Mouse (Mus musculus): ENCODE data around the gene 2310022A10Rik.
"Not testable (repeated sequence)": the region's sequence is repeated elsewhere in the genome, so short reads cannot be mapped to it uniquely, and the experiment has no call there.

The 2310022A10Rik gene

GRCm38 (mm10) chr7:27621028-27621427, 68.0 kb downstream of the 2310022A10Rik start:
- no peak for DNase-seq

- no peak for DNase-seq
Measured at GRCm38 (mm10) chr7:27622234-27622633, 69.2 kb downstream of the 2310022A10Rik start.

- DNase-seq = no peak
Measured at GRCm38 (mm10) chr7:27624967-27625366, 71.9 kb downstream of the 2310022A10Rik start.

GRCm38 (mm10) chr7:27627707-27628106, 74.7 kb downstream of the 2310022A10Rik start:
- no peak for DNase-seq

- no peak for DNase-seq
Measured at GRCm38 (mm10) chr7:27628190-27628589, 75.2 kb downstream of the 2310022A10Rik start.

GRCm38 (mm10) chr7:27628816-27629215, 75.8 kb downstream of the 2310022A10Rik start:
- DNase-seq = not testable (repeated sequence)

- no peak for DNase-seq
Measured at GRCm38 (mm10) chr7:27631439-27631838, 78.4 kb downstream of the 2310022A10Rik start.
